Mouse (Mus musculus) neural tube, embryonic 11.5 days (tissue): ENCODE measurements around the gene Plekhn1. TPM values are rescaled to one million over a fixed set of nuclear protein-coding genes. Genes with fewer than 3 reads are reported as not detected.

Experiments
- ATAC-seq: fragments of 200-750 bp; cut with Nextera tagmentation; 2 replicates; pipeline ENCODE4 v1.8.0; 2017; ENCODE audit warnings: moderate number of reproducible peaks, mild to moderate bottlenecking, moderate TSS enrichment, moderate library complexity; ENCODE audit not compliant: insufficient read depth, low FRiP score, low TSS enrichment
- DNase-seq: peaks from one replicate; pipeline ENCODE4 v3.0.0-alpha.2; 2015; ENCODE audit warnings: low spot score
- H3K27ac ChIP-seq: fragments of 300-500 bp; sonication (generic); 2 replicates; pipeline ENCODE4 v1.5.1; 2014; ENCODE audit warnings: low read depth, mild to moderate bottlenecking, low read length
- H3K27me3 ChIP-seq: fragments of 300-500 bp; sonication (generic); 2 replicates; pipeline ENCODE4 v1.6.1; 2014; ENCODE audit warnings: mild to moderate bottlenecking, low read length, mixed read lengths; ENCODE audit not compliant: control insufficient read depth, insufficient read depth
- H3K36me3 ChIP-seq: fragments of 300-500 bp; sonication (generic); 2 replicates; pipeline ENCODE4 v1.6.1; 2014; ENCODE audit warnings: mild to moderate bottlenecking, low read length, moderate library complexity, mixed read lengths; ENCODE audit not compliant: control insufficient read depth, insufficient read depth
- H3K4me1 ChIP-seq: fragments of 300-500 bp; sonication (generic); 2 replicates; pipeline ENCODE4 v1.6.1; 2014; ENCODE audit warnings: low read length, mixed read lengths; ENCODE audit not compliant: control insufficient read depth, insufficient read depth
- H3K4me2 ChIP-seq: fragments of 300-500 bp; sonication (generic); 2 replicates; pipeline ENCODE4 v1.6.1; 2014; ENCODE audit warnings: low read depth, mild to moderate bottlenecking, moderate library complexity
- H3K4me3 ChIP-seq: fragments of 300-500 bp; sonication (generic); 2 replicates; pipeline ENCODE4 v1.5.1; 2014; ENCODE audit warnings: low read depth, low read length
- H3K9ac ChIP-seq: fragments of 300-500 bp; sonication (generic); 2 replicates; pipeline ENCODE4 v1.6.1; 2014; ENCODE audit warnings: mild to moderate bottlenecking, low read length
- H3K9me3 ChIP-seq: fragments of 300-500 bp; sonication (generic); 2 replicates; pipeline ENCODE4 v1.6.1; 2016; ENCODE audit warnings: low read length; ENCODE audit not compliant: control insufficient read depth
- WGBS: fragments of 180-500 bp; shearing (Covaris S2); extraction: QIAGEN DNeasy Blood & Tissue Kit; methylation state at CpG from one replicate; pipeline ENCODE4 v1.1.7; 2014; 5-methylcytosine and 5-hydroxymethylcytosine counted together
- polyA plus RNA-seq: library from polyadenylated mRNA; unstranded; fragments of >200 nt; fragmentation: Nextera tagmentation; extraction: Ambion mirVana; gene quantifications from 2 replicates; pipeline ENCODE4 v1.2.1, GENCODE M21; 2014

Gene Plekhn1
- 20.4 and 21.6 TPM in 2 replicates for polyA plus RNA-seq

DNA sequence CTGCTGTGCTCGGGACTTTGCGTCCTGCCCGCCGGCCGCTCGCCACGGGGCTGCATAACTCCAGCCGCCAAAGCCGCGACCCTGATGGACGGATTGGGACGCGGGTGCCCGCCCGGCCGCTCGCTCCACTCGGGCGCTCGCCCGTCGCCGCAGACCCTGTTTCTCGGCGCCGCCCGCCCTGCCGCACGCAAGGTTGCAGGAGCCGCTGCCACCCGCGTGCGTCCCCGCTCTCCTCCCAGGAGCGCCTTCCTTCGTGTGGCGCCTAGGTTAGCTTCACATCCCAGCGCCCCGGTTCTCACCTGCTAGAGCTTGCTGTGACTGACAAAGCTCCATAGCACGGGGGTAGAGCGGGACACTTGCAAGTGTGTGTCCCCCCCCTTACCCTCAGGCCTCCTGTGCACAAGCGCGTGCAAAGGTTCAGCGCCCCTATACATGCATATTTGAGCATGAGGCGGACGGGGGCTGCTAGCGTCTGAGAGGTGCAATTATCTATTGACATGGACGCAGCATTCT, at the start of gene Plekhn1:
TSS of gene Plekhn1 (minus strand) at position 157 of the 513 bp plus-strand sequence.
- Histone ChIP-seq H3K27me3 (no peaks in the 10 kb centered on the region), H3K4me3 (peak within 1 kb of the TSS; percentile 79), H3K9me3 (no peaks in the 10 kb centered on the region), H3K36me3 (peaks cover 23% of the 10 kb centered on the region), H3K9ac (peak within 1 kb of the TSS; percentile 82), H3K4me2 (peak within 1 kb of the TSS; percentile 52), H3K4me1 (peaks cover 11% of the 10 kb centered on the region; the same call in 1 of the 2 replicates), H3K27ac (peak within 1 kb of the TSS; percentile 79)
- under 1% methylated on average over 40 of the region's 48 CpGs for WGBS
- peak; percentile 88 for DNase-seq
- ATAC-seq = peak; percentile 48

GRCm38 (mm10) chr4:156255078-156255839, 20.6 kb upstream of the Plekhn1 start, which contains the start of gene Samd11:
Samd11 (minus strand) TSS chr4:156255657.
- H3K9me3 ChIP-seq = no peaks in the 10 kb centered on the region
- DNase-seq (peak; percentile 42), ATAC-seq (0 out of 2 replicates have a peak, but pooled peaks have one; percentile 33)
- no peaks in the 10 kb centered on the region for H3K36me3 ChIP-seq
- 0 out of 2 replicates have a peak within 1 kb of the TSS, but pooled peaks have one; percentile 4 for H3K27ac ChIP-seq
- no peaks in the 10 kb centered on the region for H3K4me1 ChIP-seq
- 2% methylated on average over 26 of the region's 26 CpGs for WGBS
- peak within 1 kb of the TSS; percentile 21 for H3K4me3 ChIP-seq
- H3K9ac ChIP-seq = peak within 1 kb of the TSS; percentile 22
- H3K27me3 ChIP-seq = peaks cover 26% of the 10 kb centered on the region
- H3K4me2 ChIP-seq = peak within 1 kb of the TSS; percentile 31

DNA sequence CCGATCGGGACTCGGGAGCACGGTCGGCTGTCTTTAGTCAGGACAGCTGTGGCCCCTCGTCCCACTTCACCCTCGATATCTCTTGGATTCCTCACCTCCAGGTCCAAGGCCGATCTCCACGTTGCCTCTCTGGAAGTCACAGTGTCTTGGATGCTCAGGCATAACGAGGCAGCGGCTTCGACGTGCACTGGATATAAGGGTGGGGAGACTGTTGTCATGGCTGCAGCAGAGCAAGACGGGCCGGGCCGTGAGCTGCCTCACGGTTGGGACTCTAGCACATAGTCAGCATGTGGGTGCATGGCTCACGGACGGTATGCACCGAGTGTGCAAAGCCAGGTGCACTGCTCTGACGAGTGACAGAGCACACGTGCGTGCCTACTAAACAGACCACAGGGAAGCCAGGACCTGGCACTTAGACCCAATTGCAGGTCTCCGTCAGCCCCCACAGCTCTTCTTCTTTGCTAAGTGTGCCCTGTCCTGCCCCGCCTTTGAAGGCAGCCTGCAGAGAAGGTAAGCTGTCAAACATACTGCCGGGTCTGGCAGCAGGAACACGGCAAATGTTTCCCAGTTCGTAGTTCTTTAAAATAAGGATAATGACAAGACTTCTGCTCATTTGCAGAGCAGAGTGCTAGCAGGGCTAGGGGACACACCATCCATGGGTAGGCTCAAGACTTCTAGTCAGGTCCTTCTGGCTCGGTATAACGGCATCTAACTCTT, 19.9 kb upstream of the Plekhn1 start:
- ATAC-seq (peak; percentile 69; the same call in 1 of the 2 replicates), DNase-seq (peak; percentile 49)
- no peaks in the 10 kb centered on the region for H3K9me3 ChIP-seq
- H3K4me3 ChIP-seq = peak overlapping the region; percentile 21
- H3K27ac ChIP-seq = 0 out of 2 replicates have a peak overlapping the region, but pooled peaks have one; percentile 4
- H3K4me1 ChIP-seq = no peaks in the 10 kb centered on the region
- H3K27me3 ChIP-seq = peaks cover 26% of the 10 kb centered on the region
- H3K36me3 ChIP-seq = no peaks in the 10 kb centered on the region
- no peak overlapping the region; the same call in 1 of the 2 replicates for H3K9ac ChIP-seq
- WGBS = 3% methylated on average over 29 of the region's 30 CpGs
- peak overlapping the region; percentile 31 for H3K4me2 ChIP-seq

DNA sequence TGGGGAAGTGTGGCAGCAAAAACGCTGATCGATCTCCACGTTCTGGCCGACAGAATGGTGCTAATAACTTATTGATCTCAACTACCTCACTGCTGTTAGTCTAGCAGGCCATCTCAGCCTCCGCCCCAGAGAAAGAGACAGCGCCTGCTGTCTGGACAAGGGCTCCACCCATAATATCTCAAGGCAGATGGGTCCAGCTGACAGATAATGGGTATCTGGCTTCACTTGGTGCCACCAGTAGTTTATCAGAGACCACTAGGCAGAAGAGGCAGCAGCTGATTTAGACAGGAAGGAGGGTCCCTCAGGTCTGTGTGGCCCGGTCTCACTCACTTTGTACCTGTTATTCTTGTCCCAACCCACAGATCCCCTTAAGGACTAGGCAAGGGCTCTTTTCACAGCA, 18.4 kb upstream of the Plekhn1 start:
- Histone ChIP-seq H3K27me3 (peaks cover 26% of the 10 kb centered on the region), H3K9me3 (no peaks in the 10 kb centered on the region), H3K36me3 (peaks cover 9% of the 10 kb centered on the region), H3K4me3 (no peak overlapping the region), H3K9ac (no peak overlapping the region), H3K27ac (peak overlapping the region; percentile 40), H3K4me1 (no peaks in the 10 kb centered on the region), H3K4me2 (no peak overlapping the region)
- no peak for ATAC-seq
- no peak for DNase-seq
- 45% methylated on average over 7 of the region's 7 CpGs for WGBS

GRCm38 (mm10) chr4:156252619-156253018, 18.0 kb upstream of the Plekhn1 start:
- Histone ChIP-seq H3K27me3 (peaks cover 26% of the 10 kb centered on the region), H3K4me3 (no peak overlapping the region), H3K4me1 (no peaks in the 10 kb centered on the region), H3K36me3 (peaks cover 9% of the 10 kb centered on the region), H3K9ac (no peak overlapping the region), H3K4me2 (no peak overlapping the region; the same call in 1 of the 2 replicates), H3K9me3 (no peaks in the 10 kb centered on the region), H3K27ac (peak overlapping the region; percentile 40)
- no peak for ATAC-seq
- no peak for DNase-seq
- 23% methylated on average over 3 of the region's 3 CpGs for WGBS

GRCm38 (mm10) chr4:156252140-156252539, 17.5 kb upstream of the Plekhn1 start:
- Histone ChIP-seq H3K27me3 (peaks cover 26% of the 10 kb centered on the region), H3K9me3 (no peaks in the 10 kb centered on the region), H3K9ac (no peak overlapping the region), H3K4me2 (no peak overlapping the region; the same call in 1 of the 2 replicates), H3K27ac (peak overlapping the region; percentile 40), H3K4me3 (no peak overlapping the region), H3K4me1 (no peaks in the 10 kb centered on the region), H3K36me3 (peaks cover 9% of the 10 kb centered on the region)
- 35% methylated on average over 7 of the region's 7 CpGs for WGBS
- DNase-seq (no peak), ATAC-seq (no peak)

GRCm38 (mm10) chr4:156251081-156251480, 16.4 kb upstream of the Plekhn1 start:
- ATAC-seq (no peak), DNase-seq (no peak)
- Histone ChIP-seq H3K36me3 (peaks cover 11% of the 10 kb centered on the region), H3K9ac (no peak overlapping the region), H3K27ac (no peak overlapping the region), H3K4me3 (no peak overlapping the region), H3K9me3 (no peaks in the 10 kb centered on the region), H3K4me1 (no peaks in the 10 kb centered on the region), H3K4me2 (no peak overlapping the region), H3K27me3 (peaks cover 26% of the 10 kb centered on the region)
- 80% methylated on average over 8 of the region's 8 CpGs for WGBS

GRCm38 (mm10) chr4:156249567-156249966, 14.9 kb upstream of the Plekhn1 start:
- H3K9me3 ChIP-seq = no peaks in the 10 kb centered on the region
- no peak for DNase-seq
- H3K4me3 ChIP-seq = no peak overlapping the region
- no peak overlapping the region for H3K9ac ChIP-seq
- no peaks in the 10 kb centered on the region for H3K4me1 ChIP-seq
- peaks cover 18% of the 10 kb centered on the region for H3K36me3 ChIP-seq
- no peak overlapping the region for H3K27ac ChIP-seq
- H3K27me3 ChIP-seq = peaks cover 13% of the 10 kb centered on the region
- ATAC-seq = peak; percentile 21; the same call in 1 of the 2 replicates
- 67% methylated on average over 11 of the region's 11 CpGs for WGBS
- H3K4me2 ChIP-seq = no peak overlapping the region
